Mouse (Mus musculus): ENCODE results near the gene 1700020L24Rik.

The 1700020L24Rik gene

DNA sequence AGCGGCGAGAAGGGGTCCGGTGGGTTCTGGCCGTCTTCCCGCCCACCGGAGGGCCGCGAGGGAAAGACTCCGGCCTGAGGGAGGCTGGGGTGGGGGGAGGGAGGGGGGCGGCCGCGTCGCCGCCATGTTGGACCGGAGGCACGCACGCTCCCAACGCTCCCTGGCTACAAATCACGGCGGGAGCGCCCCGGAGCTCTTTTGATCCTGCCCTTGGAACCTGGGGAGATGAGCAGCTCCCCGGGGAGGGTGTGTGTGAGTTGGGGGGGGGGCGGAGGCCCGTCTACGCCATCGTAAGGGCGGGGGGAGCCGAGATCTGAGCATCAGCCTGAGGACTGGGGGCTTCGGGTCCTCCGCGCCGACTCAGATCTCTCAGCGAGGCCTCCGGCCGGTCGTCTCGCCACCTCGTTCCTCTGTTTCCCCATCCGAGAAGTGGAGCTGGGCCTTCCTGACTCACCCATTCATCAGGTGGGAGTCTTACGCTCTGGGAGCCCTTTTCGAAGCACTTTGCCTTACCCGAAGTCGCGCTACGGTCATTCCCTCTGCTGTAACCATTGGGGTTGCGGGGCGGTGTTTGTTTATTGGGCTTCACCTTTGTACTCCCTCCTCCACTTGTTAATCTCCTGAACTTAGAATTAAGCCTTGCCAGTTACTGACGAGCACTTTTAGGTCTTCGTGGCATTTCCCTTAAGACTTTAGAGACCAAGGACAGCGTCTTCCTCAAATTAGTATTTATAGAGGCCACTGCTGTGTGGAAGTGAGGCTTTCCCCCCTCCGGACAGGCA, 35.9 kb downstream of the 1700020L24Rik start:
- DNase-seq, result no peak

All from heart, adult 11 months (tissue).